Mouse (Mus musculus): ENCODE data around the gene Ncs1. TPM values are rescaled to one million over a fixed set of nuclear protein-coding genes. Genes with fewer than 3 reads are reported as not detected.

The Ncs1 gene
- polyA plus RNA-seq, 1 experiment from 2014 or later = 48.6 TPM

- 91% methylated on average over 16 of the region's 16 CpGs for WGBS
- no peak overlapping the region for H3K4me3 ChIP-seq
- no peak for DNase-seq (ENCODE audit: low spot score)
- H3K36me3 ChIP-seq = peaks cover 78% of the 10 kb centered on the region
- no peaks in the 10 kb centered on the region for H3K9me3 ChIP-seq (replicated peaks)
- no peak overlapping the region for H3K27ac ChIP-seq (replicated peaks)
- H3K4me1 ChIP-seq = peaks cover 19% of the 10 kb centered on the region
- H3K27me3 ChIP-seq (ENCODE audit: low read depth, poor library complexity, severe bottlenecking) = no peaks in the 10 kb centered on the region
Observed at GRCm38 (mm10) chr2:31214211-31214796, 31.3 kb upstream of the Ncs1 start.

GRCm38 (mm10) chr2:31218611-31219010, 27.0 kb upstream of the Ncs1 start:
- Histone ChIP-seq H3K4me3 (no peak overlapping the region), H3K9me3 (replicated peaks) (no peaks in the 10 kb centered on the region), H3K36me3 (peaks cover 39% of the 10 kb centered on the region), H3K27me3 (ENCODE audit: low read depth, poor library complexity, severe bottlenecking) (no peaks in the 10 kb centered on the region), H3K27ac (replicated peaks) (no peak overlapping the region), H3K4me1 (no peaks in the 10 kb centered on the region)
- WGBS = 76% methylated on average over 3 of the region's 3 CpGs
- DNase-seq (ENCODE audit: low spot score) = no peak

- WGBS = 84% methylated on average over 6 of the region's 6 CpGs
- Histone ChIP-seq H3K4me3 (no peak overlapping the region), H3K4me1 (no peaks in the 10 kb centered on the region), H3K9me3 (replicated peaks) (no peaks in the 10 kb centered on the region), H3K27ac (replicated peaks) (no peak overlapping the region), H3K36me3 (peaks cover 31% of the 10 kb centered on the region), H3K27me3 (ENCODE audit: low read depth, poor library complexity, severe bottlenecking) (no peaks in the 10 kb centered on the region)
- no peak for DNase-seq (ENCODE audit: low spot score)
Observed at GRCm38 (mm10) chr2:31219470-31219869, 26.2 kb upstream of the Ncs1 start.

GRCm38 (mm10) chr2:31220844-31221243, 24.8 kb upstream of the Ncs1 start:
- Histone ChIP-seq H3K36me3 (peaks cover 17% of the 10 kb centered on the region), H3K4me1 (no peaks in the 10 kb centered on the region), H3K9me3 (replicated peaks) (no peaks in the 10 kb centered on the region; the same call in 1 of the 2 replicates), H3K27ac (replicated peaks) (no peak overlapping the region), H3K27me3 (ENCODE audit: low read depth, poor library complexity, severe bottlenecking) (no peaks in the 10 kb centered on the region), H3K4me3 (no peak overlapping the region)
- DNase-seq (ENCODE audit: low spot score) = no peak
- WGBS = 71% methylated on average over 7 of the region's 7 CpGs

- Histone ChIP-seq H3K27me3 (ENCODE audit: low read depth, poor library complexity, severe bottlenecking) (no peaks in the 10 kb centered on the region), H3K4me1 (no peaks in the 10 kb centered on the region), H3K9me3 (replicated peaks) (peaks cover 7% of the 10 kb centered on the region), H3K27ac (replicated peaks) (no peak overlapping the region), H3K4me3 (no peak overlapping the region), H3K36me3 (peaks cover 13% of the 10 kb centered on the region)
- WGBS = 88% methylated on average over 5 of the region's 5 CpGs
- no peak for DNase-seq (ENCODE audit: low spot score)
Observed at GRCm38 (mm10) chr2:31221582-31221981, 24.0 kb upstream of the Ncs1 start.

- H3K4me1 ChIP-seq = no peaks in the 10 kb centered on the region
- no peaks in the 10 kb centered on the region for H3K27me3 ChIP-seq (ENCODE audit: low read depth, poor library complexity, severe bottlenecking)
- WGBS = 52% methylated on average over 1 of the region's 1 CpGs
- H3K9me3 ChIP-seq (replicated peaks) = peaks cover 13% of the 10 kb centered on the region
- H3K4me3 ChIP-seq = no peak overlapping the region
- no peaks in the 10 kb centered on the region for H3K36me3 ChIP-seq
- no peak overlapping the region for H3K27ac ChIP-seq (replicated peaks)
- DNase-seq (ENCODE audit: low spot score) = no peak
Observed at GRCm38 (mm10) chr2:31228768-31229311, 16.8 kb upstream of the Ncs1 start.

GRCm38 (mm10) chr2:31239203-31239696, 6.4 kb upstream of the Ncs1 start:
- WGBS = 37% methylated on average over 23 of the region's 23 CpGs
- Histone ChIP-seq H3K36me3 (no peaks in the 10 kb centered on the region), H3K9me3 (replicated peaks) (no peaks in the 10 kb centered on the region), H3K27me3 (ENCODE audit: low read depth, poor library complexity, severe bottlenecking) (peaks cover 26% of the 10 kb centered on the region), H3K4me1 (peaks cover 29% of the 10 kb centered on the region), H3K4me3 (peak overlapping the region; percentile 46), H3K27ac (replicated peaks) (peak overlapping the region; percentile 70)
- peak; percentile 50 for DNase-seq (ENCODE audit: low spot score)

- Histone ChIP-seq H3K4me1 (peaks cover 34% of the 10 kb centered on the region), H3K4me3 (peak overlapping the region; percentile 46), H3K9me3 (replicated peaks) (no peaks in the 10 kb centered on the region), H3K36me3 (no peaks in the 10 kb centered on the region), H3K27ac (replicated peaks) (peak overlapping the region; percentile 70; the same call in 1 of the 2 replicates), H3K27me3 (ENCODE audit: low read depth, poor library complexity, severe bottlenecking) (peaks cover 32% of the 10 kb centered on the region)
- DNase-seq (ENCODE audit: low spot score) = no peak
- WGBS = 79% methylated on average over 6 of the region's 6 CpGs
Observed at GRCm38 (mm10) chr2:31239833-31240232, 5.8 kb upstream of the Ncs1 start.

GRCm38 (mm10) chr2:31241639-31242038, 4.0 kb upstream of the Ncs1 start:
- WGBS = 11% methylated on average over 7 of the region's 7 CpGs
- DNase-seq (ENCODE audit: low spot score) = no peak

GRCm38 (mm10) chr2:31244216-31244615, 1.4 kb upstream of the Ncs1 start:
- Histone ChIP-seq H3K4me1 (peaks cover 65% of the 10 kb centered on the region), H3K27ac (replicated peaks) (no peak overlapping the region)
- WGBS = 84% methylated on average over 8 of the region's 8 CpGs

More at GRCm38 (mm10) chr2:31241639-31242038, 4.0 kb upstream of the Ncs1 start:
- Histone ChIP-seq H3K4me3 (no peak overlapping the region), H3K9me3 (replicated peaks) (no peaks in the 10 kb centered on the region), H3K4me1 (peaks cover 50% of the 10 kb centered on the region), H3K27me3 (ENCODE audit: low read depth, poor library complexity, severe bottlenecking) (peaks cover 41% of the 10 kb centered on the region), H3K36me3 (no peaks in the 10 kb centered on the region), H3K27ac (replicated peaks) (no peak overlapping the region)

GRCm38 (mm10) chr2:31245051-31245450, 572 bp upstream of the Ncs1 start:
- WGBS = 16% methylated on average over 5 of the region's 5 CpGs
- peaks cover 50% of the 10 kb centered on the region for H3K27me3 ChIP-seq (ENCODE audit: low read depth, poor library complexity, severe bottlenecking)

More at GRCm38 (mm10) chr2:31244216-31244615, 1.4 kb upstream of the Ncs1 start:
- Histone ChIP-seq H3K36me3 (peaks cover 9% of the 10 kb centered on the region), H3K9me3 (replicated peaks) (no peaks in the 10 kb centered on the region), H3K27me3 (ENCODE audit: low read depth, poor library complexity, severe bottlenecking) (peaks cover 50% of the 10 kb centered on the region), H3K4me3 (no peak overlapping the region)
- no peak for DNase-seq (ENCODE audit: low spot score)

GRCm38 (mm10) chr2:31246251-31246971, 788 bp downstream of the Ncs1 start:
- H3K9me3 ChIP-seq (replicated peaks) = no peaks in the 10 kb centered on the region
- peak; percentile 69 for DNase-seq (ENCODE audit: low spot score)
- H3K27me3 ChIP-seq (ENCODE audit: low read depth, poor library complexity, severe bottlenecking) = peaks cover 50% of the 10 kb centered on the region
- H3K36me3 ChIP-seq = peaks cover 16% of the 10 kb centered on the region
- 2% methylated on average over 40 of the region's 41 CpGs for WGBS
- peaks cover 69% of the 10 kb centered on the region for H3K4me1 ChIP-seq
- peak overlapping the region; percentile 87 for H3K4me3 ChIP-seq
- H3K27ac ChIP-seq (replicated peaks) = peak overlapping the region; percentile 94

More at GRCm38 (mm10) chr2:31245051-31245450, 572 bp upstream of the Ncs1 start:
- Histone ChIP-seq H3K4me3 (peak overlapping the region; percentile 87), H3K36me3 (peaks cover 16% of the 10 kb centered on the region), H3K27ac (replicated peaks) (peak overlapping the region; percentile 94), H3K9me3 (replicated peaks) (no peaks in the 10 kb centered on the region), H3K4me1 (peaks cover 61% of the 10 kb centered on the region)
- DNase-seq (ENCODE audit: low spot score) = no peak

GRCm38 (mm10) chr2:31248856-31249255, 3.2 kb downstream of the Ncs1 start:
- no peak for DNase-seq (ENCODE audit: low spot score)
- Histone ChIP-seq H3K27ac (replicated peaks) (no peak overlapping the region), H3K4me1 (peaks cover 53% of the 10 kb centered on the region), H3K4me3 (no peak overlapping the region), H3K36me3 (peaks cover 26% of the 10 kb centered on the region), H3K9me3 (replicated peaks) (no peaks in the 10 kb centered on the region; the same call in 1 of the 2 replicates), H3K27me3 (ENCODE audit: low read depth, poor library complexity, severe bottlenecking) (peaks cover 28% of the 10 kb centered on the region)
- 93% methylated on average over 6 of the region's 6 CpGs for WGBS
